Mouse (Mus musculus) liver, embryonic 14.5 days (tissue): ENCODE data around the gene Ino80d. TPM values are rescaled to one million over a fixed set of nuclear protein-coding genes. Genes with fewer than 3 reads are reported as not detected.

ENCODE experiments used
- ATAC-seq: fragments of 200-750 bp; cut with Nextera tagmentation; 2 replicates; pipeline ENCODE4 v1.8.0; 2017; ENCODE audit warnings: moderate number of reproducible peaks, mild to moderate bottlenecking, moderate library complexity; ENCODE audit not compliant: insufficient read depth
- DNase-seq, 3 experiments: peaks; one replicate each; pipeline ENCODE4 v3.0.0-alpha.2; 2012 to 2013; ENCODE audit warnings: low read depth in 3 of 3, low spot score in 3 of 3
- H3K27ac ChIP-seq: fragments of 300-500 bp; sonication (generic); 2 replicates; pipeline ENCODE4 v1.5.1; 2014; ENCODE audit warnings: moderate library complexity, mild to moderate bottlenecking, control low read depth, inconsistent platforms
- H3K27me3 ChIP-seq: fragments of 300-500 bp; sonication (generic); 2 replicates; pipeline ENCODE4 v1.6.1; 2014; ENCODE audit warnings: mild to moderate bottlenecking, low read length, moderate library complexity; ENCODE audit not compliant: control insufficient read depth, insufficient read depth
- H3K36me3 ChIP-seq: fragments of 300-500 bp; sonication (generic); replicated peaks from 2 replicates; pipeline ENCODE4 v1.6.1; 2014; ENCODE audit warnings: low read depth; ENCODE audit not compliant: control insufficient read depth, insufficient read depth
- H3K4me1 ChIP-seq, 2 experiments: fragments of 200-500 bp in 1 of 2; fragments of 300-500 bp in 1 of 2; sonication (generic) in 1 of 2; replicated peaks; 2 replicates each; pipeline ENCODE4 v1.6.1; 2012 to 2014; ENCODE audit warnings: antibody characterized with exemption in 1 of 2, inconsistent platforms in 1 of 2, low read length in 1 of 2; ENCODE audit not compliant: control insufficient read depth in 2 of 2, insufficient read depth in 2 of 2
- H3K4me2 ChIP-seq: fragments of 300-500 bp; sonication (generic); 2 replicates; pipeline ENCODE4 v1.6.1; 2014; ENCODE audit warnings: low read depth, mild to moderate bottlenecking, control low read depth, moderate library complexity
- H3K4me3 ChIP-seq, 2 experiments: fragments of 200-500 bp in 1 of 2; fragments of 300-500 bp in 1 of 2; sonication (generic) in 1 of 2; 2 replicates each; pipeline ENCODE4 v1.5.1; 2012 to 2014; ENCODE audit warnings: low read depth in 2 of 2, low read length in 2 of 2, mild to moderate bottlenecking in 2 of 2, control low read depth in 1 of 2, inconsistent platforms in 1 of 2, moderate library complexity in 1 of 2; ENCODE audit not compliant: insufficient read depth in 1 of 2
- H3K9ac ChIP-seq: fragments of 300-500 bp; sonication (generic); replicated peaks from 2 replicates; pipeline ENCODE4 v1.6.1; 2014; ENCODE audit warnings: mild to moderate bottlenecking, control low read depth, moderate library complexity
- H3K9me3 ChIP-seq: fragments of 300-500 bp; sonication (generic); 2 replicates; pipeline ENCODE4 v1.6.1; 2016; ENCODE audit warnings: low read length, mixed read lengths; ENCODE audit not compliant: control insufficient read depth
- CTCF ChIP-seq: IDR thresholded peaks from 2 replicates; pipeline ENCODE4 v1.5.1; 2016; ENCODE audit warnings: antibody characterized with exemption, low read depth, control low read depth
- EP300 ChIP-seq: IDR thresholded peaks from 2 replicates; pipeline ENCODE4 v1.6.1; 2016; ENCODE audit warnings: antibody characterized with exemption, low read depth
- WGBS: fragments of 180-500 bp; shearing (Covaris S2); extraction: QIAGEN DNeasy Blood & Tissue Kit; methylation state at CpG from one replicate; pipeline ENCODE4 v1.1.7; 2014; ENCODE audit not compliant: insufficient replicate concordance; 5-methylcytosine and 5-hydroxymethylcytosine counted together
- polyA plus RNA-seq, 2 experiments: library from polyadenylated mRNA; depleted of rRNA in 1 of 2; stranded (reverse) in 1 of 2; unstranded in 1 of 2; fragments of >200 nt; fragmentation: Nextera tagmentation in 1 of 2; extraction: Ambion mirVana in 1 of 2; gene quantifications; 2 replicates each; pipeline versions ENCODE4 v1.2.1 to v1.2.3; 2012 to 2014

Gene Ino80d
- polyA plus RNA-seq, 2 experiments: 2.5 to 3.4 TPM

GRCm38 (mm10) chr1:62952319-62952718, 162.1 kb downstream of the Ino80d start:
- no peak for DNase-seq
- H3K4me1 ChIP-seq: no peaks in the 10 kb centered on the region
- H3K9ac ChIP-seq: no peak overlapping the region
- H3K27ac ChIP-seq: no peak overlapping the region
- no peak overlapping the region for H3K4me3 ChIP-seq
- no peak for TF ChIP-seq EP300
- no peak for TF ChIP-seq CTCF
- no peak for ATAC-seq
- no peak overlapping the region for H3K4me2 ChIP-seq
- H3K9me3 ChIP-seq: no peaks in the 10 kb centered on the region
- H3K36me3 ChIP-seq: no peaks in the 10 kb centered on the region
- 56% methylated on average over 3 of the region's 3 CpGs for WGBS
- no peaks in the 10 kb centered on the region for H3K27me3 ChIP-seq

GRCm38 (mm10) chr1:62951067-62951809, 163.2 kb downstream of the Ino80d start:
- Histone ChIP-seq H3K27ac (no peak overlapping the region), H3K36me3 (no peaks in the 10 kb centered on the region), H3K9me3 (no peaks in the 10 kb centered on the region), H3K27me3 (no peaks in the 10 kb centered on the region), H3K9ac (no peak overlapping the region), H3K4me1 (no peaks in the 10 kb centered on the region), H3K4me2 (no peak overlapping the region), H3K4me3 (no peak overlapping the region)
- no peak for DNase-seq
- WGBS: 59% methylated on average over 7 of the region's 7 CpGs
- no peak for ATAC-seq
- TF ChIP-seq EP300: no peak
- TF ChIP-seq CTCF: no peak

DNA sequence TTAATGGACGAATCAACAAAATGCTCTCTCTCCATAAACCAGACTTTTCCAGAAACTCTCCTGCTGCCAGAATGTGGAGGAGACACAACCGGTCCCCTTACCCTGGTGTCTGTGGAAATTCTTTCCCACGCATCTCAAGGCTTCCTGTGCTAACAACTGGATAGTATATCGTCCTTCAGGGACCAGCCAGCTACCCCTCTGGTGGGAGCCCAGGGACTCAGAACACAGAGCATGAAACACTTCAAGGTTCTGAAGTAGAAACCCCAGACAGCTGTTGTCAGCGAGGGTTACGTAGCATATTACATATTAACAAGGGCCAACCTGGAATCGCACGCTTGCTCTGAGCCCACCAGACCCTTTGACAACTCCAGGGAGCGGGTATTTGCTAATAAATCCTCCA, 163.9 kb downstream of the Ino80d start:
- no peaks in the 10 kb centered on the region for H3K4me1 ChIP-seq
- no peaks in the 10 kb centered on the region for H3K27me3 ChIP-seq
- WGBS: 65% methylated on average over 9 of the region's 9 CpGs
- DNase-seq (no peak), ATAC-seq (no peak)
- TF ChIP-seq CTCF (no peak), EP300 (no peak)
- no peak overlapping the region for H3K27ac ChIP-seq
- no peak overlapping the region for H3K9ac ChIP-seq
- H3K4me3 ChIP-seq: no peak overlapping the region
- H3K9me3 ChIP-seq: no peaks in the 10 kb centered on the region
- no peak overlapping the region for H3K4me2 ChIP-seq
- no peaks in the 10 kb centered on the region for H3K36me3 ChIP-seq

DNA sequence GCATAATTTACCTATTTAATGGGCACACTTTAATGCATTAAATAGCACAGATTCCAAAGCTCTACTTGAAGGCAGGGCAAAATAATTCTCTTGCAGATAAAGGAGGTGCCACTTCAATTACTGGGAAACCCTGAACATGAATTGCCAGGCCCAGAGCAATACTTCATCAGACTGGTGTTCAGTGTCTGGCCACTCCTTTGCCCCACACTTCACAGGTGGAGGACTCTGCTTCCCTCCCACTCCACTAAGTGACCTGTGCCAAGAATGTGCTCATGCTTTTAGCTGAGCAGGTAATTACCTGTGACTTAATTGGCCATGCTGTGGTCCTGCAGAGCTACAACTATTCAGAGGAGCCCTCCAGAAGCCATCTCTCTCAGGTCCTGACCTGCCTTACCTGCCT, 166.7 kb downstream of the Ino80d start:
- TF ChIP-seq EP300: no peak
- TF ChIP-seq CTCF: no peak
- no peak overlapping the region for H3K9ac ChIP-seq
- ATAC-seq: no peak

GRCm38 (mm10) chr1:62946987-62947386, 167.5 kb downstream of the Ino80d start:
- H3K4me2 ChIP-seq: no peak overlapping the region
- TF ChIP-seq CTCF: no peak
- TF ChIP-seq EP300: no peak
- H3K4me3 ChIP-seq: no peak overlapping the region
- no peaks in the 10 kb centered on the region for H3K36me3 ChIP-seq
- DNase-seq: no peak
- H3K27me3 ChIP-seq: no peaks in the 10 kb centered on the region
- WGBS: 54% methylated on average over 5 of the region's 5 CpGs
- ATAC-seq: no peak
- H3K27ac ChIP-seq: no peak overlapping the region
- no peaks in the 10 kb centered on the region for H3K9me3 ChIP-seq
- no peak overlapping the region for H3K9ac ChIP-seq
- H3K4me1 ChIP-seq: no peaks in the 10 kb centered on the region

More for the DNA sequence above, 166.7 kb downstream of the Ino80d start:
- H3K4me3 ChIP-seq: no peak overlapping the region
- DNase-seq: no peak
- no peak overlapping the region for H3K4me2 ChIP-seq
- no peaks in the 10 kb centered on the region for H3K4me1 ChIP-seq
- no peaks in the 10 kb centered on the region for H3K36me3 ChIP-seq
- no peaks in the 10 kb centered on the region for H3K27me3 ChIP-seq
- no peaks in the 10 kb centered on the region for H3K9me3 ChIP-seq
- H3K27ac ChIP-seq: no peak overlapping the region
